Mouse (Mus musculus) hindbrain, embryonic 16.5 days (tissue): ENCODE measurements around the gene 3110040M04Rik. TPM values are rescaled to one million over a fixed set of nuclear protein-coding genes. Genes with fewer than 3 reads are reported as not detected.

ENCODE experiments used
- ATAC-seq: fragments of 200-750 bp; cut with Nextera tagmentation; 2 replicates; pipeline ENCODE4 v1.8.0; 2017; ENCODE audit warnings: moderate TSS enrichment, moderate library complexity
- H3K27ac ChIP-seq: fragments of 300-500 bp; sonication (generic); 2 replicates; pipeline ENCODE4 v1.5.1; 2014; ENCODE audit warnings: low read depth, mild to moderate bottlenecking, control low read depth, low read length, moderate library complexity
- H3K27me3 ChIP-seq: fragments of 300-500 bp; sonication (generic); replicated peaks from 2 replicates; pipeline ENCODE4 v1.6.1; 2014; ENCODE audit warnings: low read length; ENCODE audit not compliant: control insufficient read depth, insufficient read depth
- H3K36me3 ChIP-seq: fragments of 300-500 bp; sonication (generic); 2 replicates; pipeline ENCODE4 v1.6.1; 2014; ENCODE audit warnings: mild to moderate bottlenecking, low read length, moderate library complexity, mixed read lengths; ENCODE audit not compliant: control insufficient read depth, insufficient read depth
- H3K4me1 ChIP-seq: fragments of 300-500 bp; sonication (generic); 2 replicates; pipeline ENCODE4 v1.6.1; 2014; ENCODE audit warnings: low read depth, low read length; ENCODE audit not compliant: control insufficient read depth, insufficient read depth
- H3K4me2 ChIP-seq: fragments of 300-500 bp; sonication (generic); 2 replicates; pipeline ENCODE4 v1.6.1; 2014; ENCODE audit warnings: mild to moderate bottlenecking, low read length, control low read depth, moderate library complexity
- H3K4me3 ChIP-seq: fragments of 300-500 bp; sonication (generic); 2 replicates; pipeline ENCODE4 v1.5.1; 2014; ENCODE audit warnings: mild to moderate bottlenecking, low read length, control low read depth, moderate library complexity
- H3K9ac ChIP-seq: fragments of 300-500 bp; sonication (generic); 2 replicates; pipeline ENCODE4 v1.6.1; 2014; ENCODE audit warnings: low read depth, mild to moderate bottlenecking, control low read depth, low read length, moderate library complexity
- H3K9me3 ChIP-seq: fragments of 300-500 bp; sonication (generic); 2 replicates; pipeline ENCODE4 v1.6.1; 2014; ENCODE audit warnings: mild to moderate bottlenecking, low read length, moderate library complexity; ENCODE audit not compliant: control insufficient read depth
- WGBS: fragments of 180-500 bp; shearing (Covaris S2); extraction: QIAGEN DNeasy Blood & Tissue Kit; methylation state at CpG from one replicate; pipeline ENCODE4 v1.1.7; 2014; 5-methylcytosine and 5-hydroxymethylcytosine counted together
- polyA plus RNA-seq: library from polyadenylated mRNA; unstranded; fragments of >200 nt; fragmentation: Nextera tagmentation; extraction: Ambion mirVana; gene quantifications from 2 replicates; pipeline ENCODE4 v1.2.1, GENCODE M21; 2015

Gene 3110040M04Rik
- polyA plus RNA-seq, 1 experiment from 2014 or later: not detected

- H3K27ac ChIP-seq: no peak overlapping the region
- H3K4me3 ChIP-seq: no peak overlapping the region
- H3K9ac ChIP-seq: no peak overlapping the region
- no peak overlapping the region for H3K4me2 ChIP-seq
- no peaks in the 10 kb centered on the region for H3K4me1 ChIP-seq
- H3K27me3 ChIP-seq: no peaks in the 10 kb centered on the region
- no peak for ATAC-seq
- WGBS: 67% methylated on average over 1 of the region's 1 CpGs
- H3K9me3 ChIP-seq: no peaks in the 10 kb centered on the region
- H3K36me3 ChIP-seq: no peaks in the 10 kb centered on the region
These were observed 19.5 kb downstream of the 3110040M04Rik start for GRCm38 (mm10) chr1:151223377-151223776.

- no peak overlapping the region for H3K9ac ChIP-seq
- H3K4me3 ChIP-seq: no peak overlapping the region
- no peak overlapping the region for H3K4me2 ChIP-seq
- H3K27ac ChIP-seq: no peak overlapping the region
- H3K4me1 ChIP-seq: no peaks in the 10 kb centered on the region
- no peaks in the 10 kb centered on the region for H3K36me3 ChIP-seq
- H3K27me3 ChIP-seq: no peaks in the 10 kb centered on the region
- ATAC-seq: no peak
- H3K9me3 ChIP-seq: no peaks in the 10 kb centered on the region
- WGBS: 100% methylated on average over 1 of the region's 1 CpGs
These were observed 20.6 kb downstream of the 3110040M04Rik start for GRCm38 (mm10) chr1:151224536-151224935.

- H3K27me3 ChIP-seq: no peaks in the 10 kb centered on the region
- H3K4me3 ChIP-seq: no peak overlapping the region
- H3K36me3 ChIP-seq: no peaks in the 10 kb centered on the region
- no peak for ATAC-seq
- H3K4me1 ChIP-seq: no peaks in the 10 kb centered on the region
- no peak overlapping the region for H3K4me2 ChIP-seq
- no peak overlapping the region for H3K9ac ChIP-seq
- H3K27ac ChIP-seq: no peak overlapping the region
- no peaks in the 10 kb centered on the region for H3K9me3 ChIP-seq
- 84% methylated on average over 8 of the region's 8 CpGs for WGBS
These were observed 23.6 kb downstream of the 3110040M04Rik start for GRCm38 (mm10) chr1:151227506-151227905.

- Histone ChIP-seq H3K27me3 (no peaks in the 10 kb centered on the region), H3K27ac (no peak overlapping the region), H3K4me2 (no peak overlapping the region), H3K36me3 (no peaks in the 10 kb centered on the region), H3K9ac (no peak overlapping the region), H3K4me1 (no peaks in the 10 kb centered on the region), H3K9me3 (no peaks in the 10 kb centered on the region), H3K4me3 (no peak overlapping the region)
- WGBS: 79% methylated on average over 1 of the region's 1 CpGs
- no peak for ATAC-seq
These were observed 24.5 kb downstream of the 3110040M04Rik start for GRCm38 (mm10) chr1:151228320-151228989.

- H3K27me3 ChIP-seq: no peaks in the 10 kb centered on the region
These were observed 28.4 kb downstream of the 3110040M04Rik start for GRCm38 (mm10) chr1:151232346-151232745.

GRCm38 (mm10) chr1:151233756-151234155 is 29.8 kb downstream of the 3110040M04Rik start:
- no peaks in the 10 kb centered on the region; the same call in 1 of the 2 replicates for H3K9me3 ChIP-seq
- H3K27me3 ChIP-seq: no peaks in the 10 kb centered on the region
- H3K27ac ChIP-seq: no peak overlapping the region
- no peak for ATAC-seq
- WGBS: 82% methylated on average over 3 of the region's 3 CpGs
- no peak overlapping the region for H3K4me3 ChIP-seq
- no peak overlapping the region for H3K4me2 ChIP-seq
- no peak overlapping the region for H3K9ac ChIP-seq
- H3K36me3 ChIP-seq: no peaks in the 10 kb centered on the region
- no peaks in the 10 kb centered on the region for H3K4me1 ChIP-seq

More at GRCm38 (mm10) chr1:151232346-151232745, 28.4 kb downstream of the 3110040M04Rik start:
- no peaks in the 10 kb centered on the region for H3K36me3 ChIP-seq
- no peak overlapping the region for H3K27ac ChIP-seq
- no peak overlapping the region for H3K4me2 ChIP-seq
- no peaks in the 10 kb centered on the region; the same call in 1 of the 2 replicates for H3K9me3 ChIP-seq
- WGBS: 83% methylated on average over 3 of the region's 3 CpGs
- no peak for ATAC-seq
- H3K4me3 ChIP-seq: no peak overlapping the region
- H3K4me1 ChIP-seq: no peaks in the 10 kb centered on the region
- H3K9ac ChIP-seq: no peak overlapping the region

- no peak for ATAC-seq
These were observed 31.7 kb downstream of the 3110040M04Rik start for GRCm38 (mm10) chr1:151235574-151235973.

GRCm38 (mm10) chr1:151236141-151236930 is 32.4 kb downstream of the 3110040M04Rik start:
- no peaks in the 10 kb centered on the region for H3K4me1 ChIP-seq
- H3K27me3 ChIP-seq: no peaks in the 10 kb centered on the region
- H3K4me2 ChIP-seq: no peak overlapping the region
- H3K9ac ChIP-seq: no peak overlapping the region
- no peak overlapping the region for H3K4me3 ChIP-seq
- H3K36me3 ChIP-seq: no peaks in the 10 kb centered on the region
- H3K27ac ChIP-seq: no peak overlapping the region
- WGBS: 76% methylated on average over 13 of the region's 13 CpGs
- 0 out of 2 replicates have a peak, but pooled peaks have one; percentile 17 for ATAC-seq
- H3K9me3 ChIP-seq: peaks cover 2% of the 10 kb centered on the region; the same call in 1 of the 2 replicates

More at GRCm38 (mm10) chr1:151235574-151235973, 31.7 kb downstream of the 3110040M04Rik start:
- H3K4me3 ChIP-seq: no peak overlapping the region
- H3K9ac ChIP-seq: no peak overlapping the region
- WGBS: 9% methylated on average over 2 of the region's 2 CpGs
- H3K27me3 ChIP-seq: no peaks in the 10 kb centered on the region
- no peak overlapping the region for H3K4me2 ChIP-seq
- H3K36me3 ChIP-seq: no peaks in the 10 kb centered on the region
- H3K4me1 ChIP-seq: no peaks in the 10 kb centered on the region
- no peak overlapping the region for H3K27ac ChIP-seq
- peaks cover 2% of the 10 kb centered on the region; the same call in 1 of the 2 replicates for H3K9me3 ChIP-seq

GRCm38 (mm10) chr1:151237780-151238179 is 33.9 kb downstream of the 3110040M04Rik start:
- H3K9me3 ChIP-seq: peaks cover 2% of the 10 kb centered on the region; the same call in 1 of the 2 replicates
- no peaks in the 10 kb centered on the region for H3K4me1 ChIP-seq
- H3K4me3 ChIP-seq: no peak overlapping the region
- no peak for ATAC-seq
- H3K36me3 ChIP-seq: no peaks in the 10 kb centered on the region
- H3K27ac ChIP-seq: no peak overlapping the region
- H3K4me2 ChIP-seq: no peak overlapping the region
- H3K9ac ChIP-seq: no peak overlapping the region
- 85% methylated on average over 3 of the region's 3 CpGs for WGBS
- H3K27me3 ChIP-seq: no peaks in the 10 kb centered on the region
